Mouse (Mus musculus) myocyte (in vitro differentiated cells): Measurements from ENCODE around the gene Errfi1. TPM values are rescaled to one million over a fixed set of nuclear protein-coding genes. Genes with fewer than 3 reads are reported as not detected.

Experiments
- H3K27me3 ChIP-seq: one replicate; pipeline ENCODE4 v1.6.1; 2011; ENCODE audit not compliant: control insufficient read depth, insufficient read depth, insufficient read length
- H3K36me3 ChIP-seq: one replicate; pipeline ENCODE4 v1.6.1; 2011; ENCODE audit not compliant: control insufficient read depth, insufficient read depth
- H3K4me2 ChIP-seq: one replicate; pipeline ENCODE4 v1.6.1; 2011; ENCODE audit warnings: low read depth, control low read depth
- H3K4me3 ChIP-seq: one replicate; pipeline ENCODE4 v1.5.1; 2011; ENCODE audit warnings: mild to moderate bottlenecking, control low read depth, moderate library complexity
- H3K79me2 ChIP-seq: one replicate; pipeline ENCODE4 v1.6.1; 2011; ENCODE audit not compliant: control insufficient read depth, insufficient read depth
- H3ac ChIP-seq: one replicate; pipeline ENCODE4 v1.6.1; 2011; ENCODE audit not compliant: control insufficient read depth, insufficient read length
- CEBPB ChIP-seq: IDR thresholded peaks from 2 replicates; pipeline ENCODE4 v1.6.1; 2011; ENCODE audit warnings: mild to moderate bottlenecking, moderate library complexity; ENCODE audit not compliant: poor library complexity, insufficient read depth, severe bottlenecking
- E2F4 ChIP-seq: IDR thresholded peaks from one replicate; pipeline ENCODE4 v1.6.1; 2011; ENCODE audit warnings: mild to moderate bottlenecking, control low read depth, moderate library complexity; ENCODE audit not compliant: insufficient read depth
- MAX ChIP-seq: IDR thresholded peaks from one replicate; pipeline ENCODE4 v1.6.1; 2011; ENCODE audit warnings: low read depth, mild to moderate bottlenecking, control low read depth
- MYOD1 ChIP-seq, 3 experiments: IDR thresholded peaks; one replicate each; pipeline ENCODE4 v1.6.1; 2011; ENCODE audit warnings: control low read depth in 2 of 3, low read depth in 2 of 3, mild to moderate bottlenecking in 2 of 3, moderate library complexity in 1 of 3; ENCODE audit not compliant: insufficient read length in 2 of 3, control insufficient read depth in 1 of 3
- MYOG ChIP-seq, 3 experiments: IDR thresholded peaks; one replicate each; pipeline ENCODE4 v1.6.1; 2011; ENCODE audit warnings: control low read depth in 2 of 3, low read depth in 2 of 3, mild to moderate bottlenecking in 2 of 3; ENCODE audit not compliant: insufficient read length in 2 of 3, control insufficient read depth in 1 of 3, insufficient read depth in 1 of 3
- POLR2A ChIP-seq: IDR thresholded peaks from one replicate; pipeline ENCODE4 v1.6.1; 2011; ENCODE audit warnings: low read depth, mild to moderate bottlenecking, control low read depth, moderate library complexity; ENCODE audit not compliant: insufficient read length
- POLR2AphosphoS2 ChIP-seq: IDR thresholded peaks from one replicate; pipeline ENCODE4 v1.6.1; 2011; ENCODE audit warnings: low read depth, control low read depth; ENCODE audit not compliant: insufficient read length
- REST ChIP-seq: IDR thresholded peaks from one replicate; pipeline ENCODE4 v1.6.1; 2011; ENCODE audit warnings: mild to moderate bottlenecking, control low read depth, moderate library complexity; ENCODE audit not compliant: insufficient read depth, insufficient read length
- SRF ChIP-seq: IDR thresholded peaks from one replicate; pipeline ENCODE4 v1.6.1; 2011; ENCODE audit warnings: low read depth; ENCODE audit not compliant: control insufficient read depth, insufficient read length
- TCF12 ChIP-seq: IDR thresholded peaks from one replicate; pipeline ENCODE4 v1.6.1; 2011; ENCODE audit warnings: mild to moderate bottlenecking, control low read depth; ENCODE audit not compliant: poor library complexity, insufficient read depth, severe bottlenecking
- TCF3 ChIP-seq: IDR thresholded peaks from one replicate; pipeline ENCODE4 v1.6.1; 2011; ENCODE audit warnings: low read depth, control low read depth; ENCODE audit not compliant: insufficient read length
- USF1 ChIP-seq: IDR thresholded peaks from one replicate; pipeline ENCODE4 v1.6.1; 2011; ENCODE audit warnings: low read depth, mild to moderate bottlenecking, control low read depth, moderate library complexity
- polyA plus RNA-seq: library from polyadenylated mRNA; unstranded; fragments of >200 nt; fragmentation: generic; extraction: Trizol; gene quantifications from one replicate; pipeline ENCODE4 v1.2.1, GENCODE M21; 2012; ENCODE audit warnings: missing spikeins

The Errfi1 gene
- polyA plus RNA-seq, 1 experiment: 18.9 TPM

GRCm38 (mm10) chr4:150843181-150843580, 10.5 kb upstream of the Errfi1 start:
- Histone ChIP-seq H3K4me3 (no peak overlapping the region), H3ac (no peak overlapping the region), H3K27me3 (no peaks in the 10 kb centered on the region), H3K4me2 (no peak overlapping the region), H3K79me2 (no peaks in the 10 kb centered on the region), H3K36me3 (no peaks in the 10 kb centered on the region)
- TF ChIP-seq TCF3: no peak
- TF ChIP-seq TCF12: no peak
- TF ChIP-seq MAX: no peak
- TF ChIP-seq REST: no peak
- no peak for TF ChIP-seq E2F4
- TF ChIP-seq MYOD1 (IDR thresholded peaks at IDR 0.05; ENCODE audit: control insufficient read depth in 1 of 3, insufficient read length in 2 of 3, low read depth in 2 of 3): no peak
- no peak for TF ChIP-seq POLR2AphosphoS2
- no peak for TF ChIP-seq CEBPB
- TF ChIP-seq USF1: no peak
- TF ChIP-seq POLR2A: no peak
- TF ChIP-seq MYOG (IDR thresholded peaks at IDR 0.05; ENCODE audit: control insufficient read depth in 1 of 3, insufficient read depth in 1 of 3, insufficient read length in 2 of 3, low read depth in 2 of 3): no peak
- no peak for TF ChIP-seq SRF

- no peaks in the 10 kb centered on the region for H3K27me3 ChIP-seq
- H3K4me3 ChIP-seq: no peak overlapping the region
- no peaks in the 10 kb centered on the region for H3K79me2 ChIP-seq
- TF ChIP-seq TCF12: no peak
- TF ChIP-seq CEBPB: no peak
- no peak for TF ChIP-seq USF1
- no peak for TF ChIP-seq MAX
- TF ChIP-seq E2F4: no peak
- TF ChIP-seq MYOG (IDR thresholded peaks at IDR 0.05; ENCODE audit: control insufficient read depth in 1 of 3, insufficient read depth in 1 of 3, insufficient read length in 2 of 3, low read depth in 2 of 3): no peak
- TF ChIP-seq TCF3: no peak
- TF ChIP-seq POLR2AphosphoS2: no peak
- no peak for TF ChIP-seq SRF
- no peaks in the 10 kb centered on the region for H3K36me3 ChIP-seq
- no peak overlapping the region for H3ac ChIP-seq
- no peak overlapping the region for H3K4me2 ChIP-seq
These were observed 7.4 kb upstream of the Errfi1 start for GRCm38 (mm10) chr4:150846316-150846715.

GRCm38 (mm10) chr4:150849964-150850363, 3.8 kb upstream of the Errfi1 start:
- Histone ChIP-seq H3K79me2 (no peaks in the 10 kb centered on the region), H3K36me3 (no peaks in the 10 kb centered on the region), H3K27me3 (no peaks in the 10 kb centered on the region), H3ac (no peak overlapping the region), H3K4me2 (no peak overlapping the region), H3K4me3 (no peak overlapping the region)
- TF ChIP-seq TCF12 (no peak), MYOG (IDR thresholded peaks at IDR 0.05; ENCODE audit: control insufficient read depth in 1 of 3, insufficient read depth in 1 of 3, insufficient read length in 2 of 3, low read depth in 2 of 3) (no peak), SRF (no peak), E2F4 (no peak), REST (no peak), USF1 (no peak), POLR2AphosphoS2 (no peak), TCF3 (no peak)

- no peaks in the 10 kb centered on the region for H3K27me3 ChIP-seq
- no peak overlapping the region for H3ac ChIP-seq
- TF ChIP-seq CEBPB (no peak), USF1 (no peak), REST (no peak), TCF12 (no peak), MYOG (IDR thresholded peaks at IDR 0.05; ENCODE audit: control insufficient read depth in 1 of 3, insufficient read depth in 1 of 3, insufficient read length in 2 of 3, low read depth in 2 of 3) (no peak), E2F4 (no peak)
- peaks cover 7% of the 10 kb centered on the region for H3K79me2 ChIP-seq
- no peaks in the 10 kb centered on the region for H3K36me3 ChIP-seq
- no peak overlapping the region for H3K4me2 ChIP-seq
- H3K4me3 ChIP-seq: no peak overlapping the region
These were observed 2.8 kb upstream of the Errfi1 start for GRCm38 (mm10) chr4:150850893-150851292.

GRCm38 (mm10) chr4:150852045-150852444, 1.7 kb upstream of the Errfi1 start:
- no peak overlapping the region for H3ac ChIP-seq
- H3K27me3 ChIP-seq: no peaks in the 10 kb centered on the region
- H3K4me2 ChIP-seq: no peak overlapping the region
- H3K36me3 ChIP-seq: no peaks in the 10 kb centered on the region
- TF ChIP-seq TCF12 (no peak), CEBPB (no peak), REST (no peak), USF1 (no peak), POLR2AphosphoS2 (no peak), E2F4 (no peak), POLR2A (no peak), TCF3 (no peak), SRF (no peak), MYOG (IDR thresholded peaks at IDR 0.05; ENCODE audit: control insufficient read depth in 1 of 3, insufficient read depth in 1 of 3, insufficient read length in 2 of 3, low read depth in 2 of 3) (no peak), MYOD1 (IDR thresholded peaks at IDR 0.05; ENCODE audit: control insufficient read depth in 1 of 3, insufficient read length in 2 of 3, low read depth in 2 of 3) (no peak), MAX (no peak)
- H3K4me3 ChIP-seq: no peak overlapping the region
- peaks cover 19% of the 10 kb centered on the region for H3K79me2 ChIP-seq
